Mouse (Mus musculus) forebrain, embryonic 12.5 days (tissue): ENCODE data around the gene Nek2. TPM values are rescaled to one million over a fixed set of nuclear protein-coding genes. Genes with fewer than 3 reads are reported as not detected.

Experiments used
- ATAC-seq: fragments of 200-750 bp; cut with Nextera tagmentation; 2 replicates; pipeline ENCODE4 v1.8.0; 2017; ENCODE audit warnings: moderate TSS enrichment; ENCODE audit not compliant: low FRiP score
- H3K27ac ChIP-seq: fragments of 300-500 bp; sonication (generic); 2 replicates; pipeline ENCODE4 v1.5.1; 2016; ENCODE audit warnings: mild to moderate bottlenecking
- H3K27me3 ChIP-seq: fragments of 300-500 bp; sonication (generic); 2 replicates; pipeline ENCODE4 v1.6.1; 2016; ENCODE audit warnings: mild to moderate bottlenecking
- H3K36me3 ChIP-seq: fragments of 300-500 bp; sonication (generic); replicated peaks from 2 replicates; pipeline ENCODE4 v1.6.1; 2016; ENCODE audit warnings: mild to moderate bottlenecking
- H3K4me1 ChIP-seq: fragments of 300-500 bp; sonication (generic); 2 replicates; pipeline ENCODE4 v1.6.1; 2016
- H3K4me2 ChIP-seq: fragments of 300-500 bp; sonication (generic); 2 replicates; pipeline ENCODE4 v1.6.1; 2016; ENCODE audit warnings: mild to moderate bottlenecking, moderate library complexity
- H3K4me3 ChIP-seq: fragments of 300-500 bp; sonication (generic); replicated peaks from 2 replicates; pipeline ENCODE4 v1.5.1; 2016; ENCODE audit warnings: mild to moderate bottlenecking
- H3K9ac ChIP-seq: fragments of 300-500 bp; sonication (generic); 2 replicates; pipeline ENCODE4 v1.6.1; 2016; ENCODE audit warnings: mild to moderate bottlenecking
- H3K9me3 ChIP-seq: fragments of 300-500 bp; sonication (generic); 2 replicates; pipeline ENCODE4 v1.6.1; 2016
- WGBS: fragments of 180-500 bp; shearing (Covaris S2); methylation state at CpG from one replicate; pipeline ENCODE4 v1.1.7; 2016; 5-methylcytosine and 5-hydroxymethylcytosine counted together
- polyA plus RNA-seq: library from polyadenylated mRNA; unstranded; fragments of >200 nt; fragmentation: Nextera tagmentation; extraction: Ambion mirVana; gene quantifications from 2 replicates; pipeline ENCODE4 v1.2.1, GENCODE M21; 2016

Nek2 gene
- polyA plus RNA-seq: 55.2 and 56.1 TPM in 2 replicates

GRCm38 (mm10) chr1:191821326-191822091 is at the start of gene Nek2:
Gene Nek2 (plus strand): TSS chr1:191821444.
- Histone ChIP-seq H3K4me3 (peak within 1 kb of the TSS; percentile 77), H3K27me3 (no peaks in the 10 kb centered on the region)
- peak; percentile 95 for ATAC-seq

DNA sequence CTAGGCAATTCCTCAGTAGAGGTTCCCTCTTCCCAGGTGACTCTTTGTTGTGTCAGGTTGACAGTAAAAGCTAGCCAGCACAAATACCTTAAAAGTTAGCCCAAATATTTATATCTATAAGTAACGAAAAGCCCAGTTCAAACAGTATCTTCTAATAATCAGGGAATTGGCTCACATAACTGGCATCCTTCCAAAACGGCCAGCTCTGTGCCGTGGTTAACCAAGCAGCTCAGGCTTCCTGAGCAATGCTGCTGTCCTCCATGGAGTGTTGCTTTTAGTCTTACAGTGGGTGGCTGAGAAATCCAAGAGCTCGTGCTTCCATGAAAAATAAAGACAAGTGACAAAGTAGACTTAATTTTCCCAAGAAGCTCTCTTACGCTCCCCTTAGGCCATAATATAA is 47.1 kb upstream of the Nek2 start:
- H3K27ac ChIP-seq: no peak overlapping the region
- no peak overlapping the region for H3K9ac ChIP-seq
- 88% methylated on average over 5 of the region's 5 CpGs for WGBS
- no peaks in the 10 kb centered on the region for H3K9me3 ChIP-seq
- no peak overlapping the region for H3K4me3 ChIP-seq
- H3K27me3 ChIP-seq: no peaks in the 10 kb centered on the region
- no peaks in the 10 kb centered on the region for H3K4me1 ChIP-seq
- no peak for ATAC-seq
- H3K36me3 ChIP-seq: peaks cover 35% of the 10 kb centered on the region
- H3K4me2 ChIP-seq: no peak overlapping the region

More at GRCm38 (mm10) chr1:191821326-191822091, at the start of gene Nek2:
- H3K9ac ChIP-seq: peak within 1 kb of the TSS; percentile 78
- no peaks in the 10 kb centered on the region for H3K9me3 ChIP-seq
- H3K36me3 ChIP-seq: peaks cover 33% of the 10 kb centered on the region
- peaks cover 14% of the 10 kb centered on the region for H3K4me1 ChIP-seq
- H3K4me2 ChIP-seq: peak within 1 kb of the TSS; percentile 72
- under 1% methylated on average over 78 of the region's 79 CpGs for WGBS
- peak within 1 kb of the TSS; percentile 81 for H3K27ac ChIP-seq

GRCm38 (mm10) chr1:191775116-191775515 is 46.1 kb upstream of the Nek2 start:
- no peak for ATAC-seq
- Histone ChIP-seq H3K4me3 (no peak overlapping the region), H3K27ac (no peak overlapping the region), H3K9me3 (no peaks in the 10 kb centered on the region), H3K4me2 (no peak overlapping the region), H3K9ac (no peak overlapping the region), H3K27me3 (no peaks in the 10 kb centered on the region), H3K4me1 (no peaks in the 10 kb centered on the region), H3K36me3 (peaks cover 43% of the 10 kb centered on the region)
- 86% methylated on average over 8 of the region's 8 CpGs for WGBS

DNA sequence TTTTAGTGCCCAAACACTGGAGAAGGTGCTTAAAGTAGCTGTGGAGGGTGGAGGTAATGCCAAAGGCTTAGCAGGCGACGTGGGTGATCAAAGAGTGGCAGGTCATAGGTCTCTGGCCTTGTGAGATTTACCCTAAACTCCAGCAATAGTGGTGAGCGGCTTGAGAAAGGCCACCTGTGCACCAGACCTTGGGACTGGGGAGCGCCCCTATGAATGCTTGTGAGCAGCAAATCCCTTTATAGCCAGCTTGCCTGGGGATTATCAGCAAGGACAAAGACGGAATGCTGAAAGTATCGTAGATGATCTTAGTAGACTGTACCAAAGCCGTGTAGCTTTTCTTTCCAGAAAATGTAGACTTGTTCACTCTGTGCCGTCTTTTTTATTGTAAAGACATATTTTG is 43.7 kb upstream of the Nek2 start:
- Histone ChIP-seq H3K4me2 (no peak overlapping the region), H3K36me3 (peaks cover 52% of the 10 kb centered on the region), H3K4me3 (no peak overlapping the region), H3K27ac (no peak overlapping the region), H3K4me1 (no peaks in the 10 kb centered on the region), H3K9ac (no peak overlapping the region), H3K27me3 (no peaks in the 10 kb centered on the region), H3K9me3 (no peaks in the 10 kb centered on the region)
- no peak for ATAC-seq
- WGBS: 69% methylated on average over 8 of the region's 8 CpGs

DNA sequence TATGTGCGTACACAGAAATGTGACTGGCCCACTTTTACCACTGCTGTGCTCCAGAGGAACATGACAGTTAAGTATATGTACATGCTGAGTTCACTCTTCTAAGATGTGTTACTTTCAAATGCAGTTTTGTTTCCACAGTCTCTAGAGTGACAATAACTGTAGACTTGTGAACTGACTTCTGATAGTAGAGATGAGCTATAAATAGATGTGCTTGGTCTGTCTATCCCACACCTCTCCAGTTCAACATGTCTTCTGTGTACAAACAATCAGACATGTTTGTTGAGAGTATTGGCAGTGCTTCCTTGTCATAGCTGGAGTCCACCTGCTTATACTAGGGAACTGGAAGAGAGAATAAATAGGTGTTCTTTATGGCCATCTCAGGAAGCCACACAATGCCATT is 40.8 kb upstream of the Nek2 start:
- WGBS: 95% methylated on average over 1 of the region's 1 CpGs
- Histone ChIP-seq H3K4me1 (peaks cover 5% of the 10 kb centered on the region; the same call in 1 of the 2 replicates), H3K4me3 (no peak overlapping the region), H3K4me2 (no peak overlapping the region), H3K27ac (no peak overlapping the region), H3K9me3 (no peaks in the 10 kb centered on the region), H3K36me3 (peaks cover 37% of the 10 kb centered on the region), H3K27me3 (no peaks in the 10 kb centered on the region), H3K9ac (no peak overlapping the region)
- ATAC-seq: no peak

- Histone ChIP-seq H3K36me3 (peaks cover 9% of the 10 kb centered on the region; the same call in 1 of the 2 replicates), H3K9ac (no peak overlapping the region), H3K4me1 (peaks cover 5% of the 10 kb centered on the region; the same call in 1 of the 2 replicates), H3K4me2 (no peak overlapping the region), H3K4me3 (no peak overlapping the region), H3K27ac (no peak overlapping the region), H3K9me3 (peaks cover 12% of the 10 kb centered on the region; the same call in 1 of the 2 replicates), H3K27me3 (no peaks in the 10 kb centered on the region)
- no peak for ATAC-seq
- 63% methylated on average over 11 of the region's 11 CpGs for WGBS
Observed at GRCm38 (mm10) chr1:191785108-191785507, 36.1 kb upstream of the Nek2 start.

GRCm38 (mm10) chr1:191786255-191786654 is 35.0 kb upstream of the Nek2 start:
- peaks cover 5% of the 10 kb centered on the region; the same call in 1 of the 2 replicates for H3K4me1 ChIP-seq
- no peak for ATAC-seq
- peaks cover 12% of the 10 kb centered on the region; the same call in 1 of the 2 replicates for H3K9me3 ChIP-seq
- no peak overlapping the region for H3K4me3 ChIP-seq
- no peak overlapping the region for H3K27ac ChIP-seq
- no peaks in the 10 kb centered on the region for H3K27me3 ChIP-seq
- no peak overlapping the region for H3K9ac ChIP-seq
- no peaks in the 10 kb centered on the region; the same call in 1 of the 2 replicates for H3K36me3 ChIP-seq
- WGBS: 60% methylated on average over 6 of the region's 6 CpGs
- H3K4me2 ChIP-seq: no peak overlapping the region

DNA sequence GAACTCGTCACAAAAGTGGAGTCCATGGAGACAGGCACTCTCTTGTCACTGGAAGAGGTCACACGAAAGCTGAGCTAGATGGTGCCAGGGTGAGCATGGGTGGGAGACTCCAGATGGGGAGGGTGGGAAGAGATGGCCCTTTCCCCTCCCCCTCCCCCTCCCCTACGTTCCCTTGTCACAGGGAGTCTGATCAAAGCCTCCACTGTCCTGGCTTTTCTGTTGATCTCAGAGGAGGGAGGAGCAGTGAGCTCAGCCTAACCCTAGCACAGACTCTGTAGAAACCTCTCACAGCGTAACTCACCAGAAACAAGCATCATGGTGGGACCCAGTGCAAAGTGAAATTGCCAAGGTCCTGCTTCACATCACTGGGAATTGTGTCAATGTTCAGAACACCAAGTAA is 33.9 kb upstream of the Nek2 start:
- Histone ChIP-seq H3K4me2 (no peak overlapping the region), H3K4me1 (peaks cover 5% of the 10 kb centered on the region; the same call in 1 of the 2 replicates), H3K27me3 (no peaks in the 10 kb centered on the region), H3K27ac (no peak overlapping the region), H3K4me3 (no peak overlapping the region), H3K9ac (no peak overlapping the region), H3K36me3 (no peaks in the 10 kb centered on the region; the same call in 1 of the 2 replicates), H3K9me3 (peaks cover 12% of the 10 kb centered on the region; the same call in 1 of the 2 replicates)
- WGBS: 43% methylated on average over 4 of the region's 4 CpGs
- ATAC-seq: no peak

- WGBS: 81% methylated on average over 8 of the region's 8 CpGs
- H3K4me1 ChIP-seq: no peaks in the 10 kb centered on the region
Observed at GRCm38 (mm10) chr1:191792991-191793390, 28.3 kb upstream of the Nek2 start.

GRCm38 (mm10) chr1:191793888-191794532 is 27.2 kb upstream of the Nek2 start:
- Histone ChIP-seq H3K4me2 (no peak overlapping the region), H3K4me3 (no peak overlapping the region), H3K4me1 (no peaks in the 10 kb centered on the region), H3K27me3 (no peaks in the 10 kb centered on the region), H3K36me3 (no peaks in the 10 kb centered on the region; the same call in 1 of the 2 replicates), H3K9ac (no peak overlapping the region), H3K9me3 (peaks cover 11% of the 10 kb centered on the region; the same call in 1 of the 2 replicates), H3K27ac (no peak overlapping the region)
- 87% methylated on average over 7 of the region's 7 CpGs for WGBS
- no peak for ATAC-seq

More at GRCm38 (mm10) chr1:191792991-191793390, 28.3 kb upstream of the Nek2 start:
- Histone ChIP-seq H3K36me3 (no peaks in the 10 kb centered on the region; the same call in 1 of the 2 replicates), H3K9me3 (peaks cover 12% of the 10 kb centered on the region; the same call in 1 of the 2 replicates), H3K4me2 (no peak overlapping the region), H3K27ac (no peak overlapping the region), H3K27me3 (no peaks in the 10 kb centered on the region), H3K9ac (no peak overlapping the region), H3K4me3 (no peak overlapping the region)
- ATAC-seq: no peak

GRCm38 (mm10) chr1:191796238-191796896 is 24.9 kb upstream of the Nek2 start:
- whole genome bisulfite sequencing: 87% methylated on average over 4 of the region's 4 CpGs
- no peak for ATAC-seq
- H3K4me1 ChIP-seq: no peaks in the 10 kb centered on the region
- no peaks in the 10 kb centered on the region for H3K36me3 ChIP-seq
- H3K9ac ChIP-seq: no peak overlapping the region
- no peak overlapping the region for H3K27ac ChIP-seq
- no peak overlapping the region for H3K4me3 ChIP-seq
- H3K27me3 ChIP-seq: no peaks in the 10 kb centered on the region
- no peak overlapping the region for H3K4me2 ChIP-seq
- no peaks in the 10 kb centered on the region for H3K9me3 ChIP-seq
